Mouse (Mus musculus) layer of hippocampus, adult 11-12 months (tissue): ENCODE data around the gene Myo1d.
A peak's percentile ranks its signal among the peaks of the same experiment; 100 is the strongest.
"Not testable (repeated sequence)": the region's sequence is repeated elsewhere in the genome, so short reads cannot be mapped to it uniquely, and the experiment has no call there.

ENCODE experiments used
- DNase-seq: peaks from one replicate; pipeline ENCODE4 v3.0.0; 2022; ENCODE audit warnings: low spot score

Gene Myo1d

DNA sequence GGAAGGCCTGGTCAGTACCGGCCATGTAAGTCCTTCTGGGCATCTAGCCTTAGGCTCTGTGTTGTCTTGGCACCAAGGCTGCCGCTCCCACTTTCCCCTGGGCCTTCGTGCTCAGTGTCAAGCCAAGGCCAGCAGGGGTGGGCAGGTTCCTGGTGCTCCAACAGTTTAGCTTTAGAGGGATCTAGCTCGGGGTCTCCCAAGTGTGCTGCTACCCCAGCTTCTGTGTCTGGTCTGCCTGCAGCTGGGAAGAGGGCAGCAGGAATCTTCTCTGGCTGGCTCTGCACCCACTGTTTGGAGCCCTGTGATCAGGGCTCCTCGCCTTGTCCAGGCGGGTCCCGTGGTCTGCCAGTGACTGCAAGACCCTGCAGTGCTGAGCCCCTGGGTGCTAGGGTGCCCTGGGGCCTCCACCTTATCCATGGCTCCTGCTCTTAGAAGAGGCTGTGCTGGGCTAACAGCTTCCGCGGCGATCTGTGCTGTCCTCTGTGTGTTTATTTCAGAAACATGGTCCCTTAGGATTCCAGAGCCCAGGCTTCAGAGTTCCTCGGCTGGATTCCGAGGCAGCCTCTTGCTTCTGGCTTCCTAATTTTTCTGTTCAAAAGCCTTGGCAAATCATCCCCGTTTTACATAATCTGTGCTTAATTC, 298.3 kb downstream of the Myo1d start:
- no peak for DNase-seq

DNA sequence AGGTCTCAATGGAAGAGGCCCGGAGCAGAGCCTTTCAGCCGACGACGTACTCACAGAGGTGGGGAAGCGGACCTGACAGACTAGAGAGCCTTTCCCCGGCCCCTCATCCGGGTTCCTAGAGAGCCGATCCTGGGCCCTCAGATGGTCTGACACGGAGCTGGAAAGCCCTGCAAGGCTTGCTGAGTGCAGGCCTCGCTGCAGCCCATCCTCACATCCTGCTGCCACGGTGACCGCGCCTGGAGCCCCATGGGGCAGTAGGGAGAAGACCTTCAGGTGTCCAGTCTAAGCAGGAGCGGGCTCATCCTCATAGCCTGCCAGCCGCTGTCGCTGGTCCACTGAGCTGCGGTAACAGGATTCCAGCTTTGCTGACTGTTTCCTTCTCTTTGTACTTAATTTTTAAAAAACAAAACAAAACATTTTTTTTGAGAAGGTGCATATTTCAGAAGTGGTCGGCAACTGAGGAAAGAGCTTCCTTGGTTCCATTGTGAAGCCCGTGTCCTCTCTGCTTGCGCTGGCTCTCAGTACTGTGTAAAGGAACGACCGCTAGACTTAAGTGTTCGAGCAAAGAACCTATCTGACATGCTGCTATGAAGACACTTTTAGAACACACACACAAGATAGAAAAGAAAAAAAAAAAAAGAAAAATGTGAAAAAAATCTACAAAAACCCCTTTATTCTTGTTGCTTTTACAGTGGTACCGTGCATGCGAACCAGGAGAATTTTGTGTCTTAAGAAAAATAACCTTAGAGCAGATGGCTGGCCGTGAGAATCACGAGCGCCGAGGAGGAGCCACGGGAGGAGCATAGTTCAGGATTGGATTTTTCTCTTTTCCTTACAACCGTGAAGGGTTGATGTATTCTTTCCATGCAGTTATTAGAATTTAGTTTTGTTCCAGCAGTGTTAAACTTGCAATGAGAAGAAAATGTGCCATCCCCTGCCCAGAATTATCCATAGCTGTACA, 299.6 kb downstream of the Myo1d start:
- no peak for DNase-seq

DNA sequence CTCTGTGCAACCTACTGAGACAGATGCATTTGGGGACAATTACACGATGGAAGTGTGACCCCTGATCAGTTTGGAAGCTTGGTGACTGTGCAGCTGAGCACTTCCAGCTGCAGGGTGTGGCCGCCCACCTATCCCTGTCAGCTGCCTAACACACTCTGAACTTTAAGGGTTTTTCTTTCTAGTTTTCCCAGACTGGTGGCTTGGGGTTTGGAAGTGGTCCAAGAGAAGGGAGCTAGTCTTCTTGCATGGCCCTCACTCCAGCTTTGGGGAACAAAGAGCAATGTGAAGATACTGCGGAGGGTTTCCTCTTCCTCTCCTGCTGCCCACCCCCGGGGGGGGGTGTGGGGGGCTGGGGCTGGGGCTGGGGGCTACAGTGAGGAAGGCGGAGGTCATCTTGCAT, 300.4 kb downstream of the Myo1d start:
- DNase-seq, result peak; percentile 57

DNA sequence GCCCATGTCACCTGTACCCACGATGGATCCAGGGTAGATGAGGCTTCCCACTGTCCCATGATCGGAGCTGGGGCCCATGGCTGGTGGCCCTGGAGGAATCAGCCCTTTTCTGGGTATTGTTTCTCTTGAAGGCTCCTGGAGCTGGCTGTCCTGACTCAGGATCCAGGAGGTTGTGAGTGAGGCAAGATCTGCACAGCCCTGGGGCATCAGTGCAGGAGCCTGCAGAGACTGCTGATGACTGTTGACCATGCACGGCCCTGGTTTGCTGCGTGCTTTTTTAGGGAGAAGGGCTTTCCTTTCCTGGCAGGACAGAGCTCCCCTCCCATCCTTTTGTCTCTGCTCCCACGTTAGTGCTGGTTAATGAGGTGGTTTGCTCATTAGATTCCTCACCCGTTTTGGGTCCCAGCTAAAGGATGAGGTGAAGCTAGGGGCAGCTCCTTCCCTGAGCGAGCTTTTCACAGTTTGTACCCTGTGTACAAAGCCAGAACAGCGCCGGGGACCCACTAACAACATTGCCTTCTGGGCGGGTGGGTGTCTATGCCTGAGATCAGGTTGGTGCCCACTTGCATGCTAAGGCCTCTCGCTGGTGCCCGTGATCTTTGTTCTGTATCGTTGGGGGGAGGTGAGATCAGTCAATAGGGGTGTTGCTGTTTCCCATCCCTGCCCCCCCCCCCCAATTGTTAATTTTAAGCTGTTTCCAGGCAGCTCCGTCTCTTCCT, 301.0 kb downstream of the Myo1d start:
- DNase-seq, result no peak

DNA sequence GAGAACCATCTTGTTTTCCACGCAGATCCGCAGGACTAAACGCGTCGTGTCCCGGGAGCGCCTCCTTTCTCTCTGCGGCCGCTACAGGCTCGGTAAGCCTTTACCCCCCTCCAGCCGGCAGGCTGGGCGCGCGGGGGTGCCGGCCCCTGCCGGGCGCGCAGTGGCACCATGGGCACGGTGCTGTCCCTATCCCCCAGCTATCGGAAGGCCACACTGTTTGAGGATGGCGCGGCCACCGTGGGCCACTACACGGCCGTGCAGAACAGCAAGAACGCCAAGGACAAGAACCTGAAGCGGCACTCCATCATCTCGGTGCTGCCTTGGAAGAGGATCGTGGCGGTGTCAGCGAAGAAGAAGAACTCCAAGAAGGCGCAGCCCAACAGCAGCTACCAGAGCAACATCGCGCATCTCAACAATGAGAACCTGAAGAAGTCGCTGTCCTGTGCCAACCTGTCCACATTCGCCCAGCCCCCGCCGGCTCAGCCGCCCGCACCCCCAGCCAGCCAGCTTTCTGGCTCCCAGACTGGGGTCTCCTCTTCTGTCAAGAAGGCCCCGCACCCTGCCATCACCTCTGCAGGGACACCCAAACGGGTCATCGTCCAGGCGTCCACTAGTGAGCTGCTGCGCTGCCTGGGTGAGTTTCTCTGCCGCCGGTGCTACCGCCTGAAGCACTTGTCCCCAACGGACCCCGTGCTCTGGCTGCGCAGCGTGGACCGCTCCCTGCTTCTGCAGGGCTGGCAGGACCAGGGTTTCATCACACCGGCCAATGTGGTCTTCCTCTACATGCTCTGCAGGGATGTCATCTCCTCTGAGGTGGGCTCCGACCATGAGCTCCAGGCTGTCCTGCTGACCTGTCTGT, 302.3 kb downstream of the Myo1d start:
- no peak for DNase-seq

DNA sequence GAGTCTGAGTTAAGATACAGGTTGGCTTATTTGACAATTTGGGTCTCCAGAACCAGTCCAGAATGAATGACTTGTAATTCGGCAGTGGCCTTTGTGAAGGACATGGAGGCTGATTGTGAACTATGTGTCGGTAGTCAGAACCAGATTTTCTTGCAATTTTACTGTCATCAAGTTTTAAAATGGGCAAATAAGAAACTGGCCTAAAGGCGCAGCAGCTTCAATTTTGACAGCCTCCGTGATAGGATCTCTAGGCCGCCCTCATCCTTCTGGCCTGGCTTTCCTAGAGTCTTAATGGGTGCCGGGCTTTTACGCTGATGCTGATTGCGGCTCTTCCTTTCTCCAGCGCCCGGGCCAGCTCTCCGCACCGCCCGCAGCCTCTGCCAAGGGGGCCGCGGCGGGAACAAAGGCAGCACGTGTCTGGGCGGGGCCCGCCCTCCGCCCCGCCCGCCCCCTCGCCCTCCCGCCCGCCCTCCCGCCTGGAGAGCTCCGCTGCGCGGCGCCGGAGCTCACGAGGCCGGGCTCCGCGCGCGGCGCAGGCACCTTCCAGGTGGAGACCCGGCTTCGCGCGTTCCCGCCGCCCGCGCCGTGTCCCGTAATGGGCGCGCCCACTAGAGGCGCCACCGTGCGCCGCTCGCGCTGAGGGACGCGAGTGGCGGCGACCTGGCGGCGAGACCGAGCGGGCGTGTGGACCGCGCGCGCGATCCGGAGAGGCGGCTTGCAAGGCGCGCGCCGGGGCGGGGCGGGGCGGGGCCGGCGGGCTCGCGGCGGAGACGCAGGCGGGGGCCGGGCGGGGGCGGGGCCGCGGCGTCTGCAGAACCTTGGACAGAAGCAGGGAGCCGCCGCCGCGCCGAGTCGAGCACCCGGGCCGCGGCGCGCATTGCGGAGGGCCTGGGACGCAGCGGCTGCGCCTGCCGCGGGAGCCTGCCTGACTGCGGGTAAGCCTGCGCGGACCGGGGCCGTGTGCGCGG, 303.3 kb downstream of the Myo1d start, which contains the start of gene Cdk5r1:
TSS of gene Cdk5r1 (plus strand) at position 802 of the 968 bp plus-strand sequence.
- peak; percentile 92 for DNase-seq

DNA sequence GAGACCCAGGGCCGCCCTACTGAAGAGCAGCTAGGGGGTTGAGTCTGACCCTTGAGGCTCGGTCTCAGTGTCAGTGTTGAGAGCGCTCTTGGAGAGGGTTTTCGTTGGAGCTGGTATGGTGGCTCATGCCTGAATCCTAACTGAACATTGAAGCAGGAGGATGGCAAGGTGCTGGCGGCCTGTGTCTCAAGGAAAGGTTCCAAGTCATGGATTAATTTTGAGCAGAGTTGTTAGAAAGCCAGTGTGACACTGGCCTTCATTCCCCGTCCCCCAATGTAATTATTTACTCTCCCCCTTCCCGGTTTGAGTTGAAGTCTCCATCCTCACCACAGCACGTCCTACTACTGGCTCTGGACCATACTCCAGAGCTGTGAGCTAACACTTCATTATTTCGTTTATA, 304.3 kb downstream of the Myo1d start:
- DNase-seq, result no peak

DNA sequence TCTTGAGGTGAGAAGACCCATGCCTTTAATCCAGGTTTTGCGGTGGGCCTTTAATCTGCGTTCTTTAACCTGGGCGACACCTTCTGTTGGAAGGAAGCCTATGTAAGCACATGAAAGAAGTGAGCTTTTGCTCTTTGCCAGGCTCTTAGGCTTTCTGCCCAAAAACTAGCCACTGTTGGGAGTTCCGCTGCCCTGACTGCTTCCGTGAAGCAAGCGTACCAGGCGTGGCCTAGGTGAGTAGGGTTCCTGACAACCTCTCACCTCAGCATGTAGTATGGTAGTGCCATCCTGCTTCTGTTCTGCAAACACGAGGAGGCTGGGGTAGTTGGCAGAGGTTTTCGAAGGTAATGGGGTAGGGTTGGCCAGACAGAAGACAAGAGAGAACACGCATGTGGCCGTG, 305.0 kb downstream of the Myo1d start:
- no peak for DNase-seq

DNA sequence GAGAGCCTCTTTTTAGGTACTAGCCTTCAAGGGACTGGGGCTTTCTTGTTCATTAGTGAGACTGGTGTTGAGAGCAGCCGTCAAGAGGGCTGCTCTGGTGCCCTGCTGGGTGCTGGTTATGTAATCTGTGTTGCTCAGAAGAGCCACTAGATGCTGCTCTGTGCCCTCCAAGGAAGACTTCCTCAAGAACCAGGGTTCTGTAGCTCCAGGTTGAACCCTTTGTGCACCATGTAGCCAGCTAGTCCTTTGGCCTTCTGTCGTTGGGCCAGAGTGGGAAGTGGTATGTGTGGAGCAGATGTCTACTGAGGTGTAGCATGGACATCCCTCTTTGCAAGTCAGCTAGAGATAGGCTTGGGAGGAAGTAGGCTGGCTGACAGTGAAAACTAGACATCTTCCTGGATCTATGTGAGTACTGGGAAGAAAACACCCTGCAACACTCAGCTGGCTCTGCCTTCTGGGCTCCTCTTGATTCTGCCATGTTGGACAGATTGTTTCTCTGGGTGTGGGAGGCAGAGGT, 305.6 kb downstream of the Myo1d start:
- DNase-seq, result peak; percentile 60

DNA sequence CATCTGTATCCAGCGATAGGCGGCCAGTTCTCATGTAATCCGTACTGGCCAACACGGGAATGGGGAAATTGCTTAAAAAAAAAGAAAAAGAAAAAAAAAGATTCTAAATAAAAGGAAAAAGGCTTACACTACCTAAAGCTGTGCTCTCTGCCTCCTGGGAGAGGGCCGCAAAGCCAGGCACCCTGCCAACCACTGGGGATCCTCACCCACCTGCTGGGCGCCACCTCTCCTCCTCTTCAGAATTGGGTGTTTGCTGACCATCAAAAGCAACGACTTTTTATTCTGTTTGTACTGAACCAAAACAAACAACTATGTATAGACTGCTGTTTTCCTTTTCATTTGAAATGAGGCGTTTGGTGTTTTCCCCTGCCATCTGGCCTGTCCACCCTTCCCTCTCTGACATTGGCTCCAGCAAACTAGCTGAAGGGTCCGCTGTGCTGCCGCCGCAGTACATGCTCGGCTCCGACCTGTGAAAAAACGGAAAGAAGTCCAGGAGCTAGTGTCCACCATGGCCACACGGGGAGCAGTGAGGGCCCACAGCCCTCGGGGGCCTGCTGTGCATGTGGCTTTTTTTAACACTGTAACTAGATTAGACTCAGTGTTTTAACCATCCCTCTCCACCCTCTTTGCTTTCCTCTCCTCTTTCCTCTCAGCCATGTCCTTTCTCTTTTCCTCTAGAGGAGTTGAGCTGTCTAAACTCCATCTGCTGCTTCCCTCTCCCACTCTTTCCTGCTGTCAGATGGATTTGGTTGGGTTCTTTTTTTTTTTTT, 307.8 kb downstream of the Myo1d start:
- no peak for DNase-seq

DNA sequence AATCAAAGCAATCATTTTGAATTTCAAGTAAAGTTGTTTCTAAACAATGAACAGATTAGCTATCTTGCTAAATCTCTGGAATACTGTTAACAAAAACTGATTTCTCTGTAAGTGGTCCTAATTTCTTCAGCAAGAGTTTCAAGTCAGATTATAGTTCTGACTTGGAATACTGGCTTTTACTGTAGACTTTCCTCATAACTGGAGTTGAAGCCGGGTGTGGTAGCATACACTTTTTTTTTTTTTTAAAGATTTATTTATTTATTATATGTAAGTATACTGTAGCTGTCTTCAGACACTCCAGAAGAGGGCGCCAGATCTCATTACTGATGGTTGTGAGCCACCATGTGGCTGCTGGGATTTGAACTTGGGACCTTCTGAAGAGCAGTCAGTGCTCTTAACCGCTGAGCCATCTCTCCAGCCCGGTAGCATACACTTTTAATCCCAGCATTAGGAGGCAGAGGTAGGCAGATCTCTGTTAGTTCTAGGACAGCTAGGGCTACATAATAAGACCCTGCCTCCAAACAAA, 316.2 kb downstream of the Myo1d start:
- DNase-seq, result not testable (repeated sequence)

DNA sequence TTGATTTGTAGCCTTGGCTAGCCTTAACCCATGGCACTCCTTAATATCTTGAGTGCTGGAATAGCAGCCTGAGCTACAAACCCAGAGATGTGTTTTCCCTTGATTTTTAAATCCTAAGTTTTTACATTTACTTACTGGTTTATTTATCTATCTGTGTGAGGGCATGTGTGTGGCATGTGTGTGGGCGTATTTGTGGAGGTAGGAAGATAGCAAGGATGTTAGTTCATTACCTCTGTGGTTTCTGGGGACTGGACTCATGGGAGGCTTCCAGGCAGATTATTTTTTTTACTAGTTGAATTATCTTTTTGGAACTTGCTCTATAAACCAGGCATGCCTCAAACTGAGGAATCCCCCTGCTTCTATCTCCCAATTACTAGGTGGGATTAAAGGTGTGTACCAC, 326.6 kb downstream of the Myo1d start:
- no peak for DNase-seq

DNA sequence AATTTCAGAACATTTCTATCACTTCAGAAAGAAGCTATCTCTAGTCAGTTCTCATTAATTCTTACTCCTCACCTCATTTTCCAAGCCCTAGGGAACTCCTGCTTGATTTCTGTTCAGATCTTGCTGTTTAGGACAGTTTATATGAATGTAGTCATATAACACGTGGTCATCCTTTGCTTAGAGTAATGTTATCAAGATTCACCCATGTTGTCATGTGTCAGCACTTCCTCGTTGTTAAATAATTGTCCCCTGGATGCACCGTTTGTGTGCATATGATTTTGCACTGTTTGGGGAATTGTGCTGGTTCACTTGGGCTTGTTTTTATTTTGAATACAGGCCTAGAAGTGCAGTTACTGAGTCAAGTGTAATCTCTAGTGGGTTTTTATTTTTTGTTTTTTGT, 327.6 kb downstream of the Myo1d start:
- no peak for DNase-seq

DNA sequence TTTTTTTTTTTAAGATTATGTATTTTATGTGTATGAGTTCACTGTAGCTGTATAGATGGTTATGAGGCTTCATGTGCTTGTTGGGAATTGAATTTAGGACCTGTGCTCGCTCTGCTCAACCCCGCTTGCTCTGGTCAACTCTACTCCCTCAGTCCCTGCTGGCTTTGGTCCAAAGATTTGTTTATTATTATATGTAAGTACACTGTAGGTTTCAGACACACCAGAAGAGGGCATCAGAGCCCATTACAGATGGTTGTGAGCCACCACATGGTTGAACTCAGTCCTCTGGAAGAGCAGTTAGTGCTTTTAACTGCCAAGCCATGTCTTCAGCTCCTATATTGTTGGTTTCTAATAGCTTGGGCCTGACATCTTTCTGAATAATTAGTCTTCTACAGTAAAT, 330.0 kb downstream of the Myo1d start:
- no peak for DNase-seq

DNA sequence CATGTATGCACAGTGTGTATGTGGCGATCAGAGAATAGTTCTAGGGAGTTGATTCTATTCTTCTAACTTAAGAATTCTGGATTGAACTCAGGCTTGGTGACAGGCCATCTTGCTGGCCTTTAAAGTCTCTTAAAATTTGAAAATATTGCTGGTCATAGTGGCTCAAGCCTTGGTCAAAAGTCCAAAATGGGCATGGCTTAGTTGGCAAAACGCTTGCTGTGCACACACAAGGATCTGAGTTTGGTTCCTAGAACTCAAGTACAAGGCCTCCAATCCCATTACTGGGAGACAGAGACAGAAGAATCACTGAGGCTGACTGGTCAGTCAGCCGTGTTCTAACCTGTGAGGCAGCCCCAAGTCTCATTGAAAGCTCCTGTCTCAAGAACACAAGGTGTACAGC, 332.9 kb downstream of the Myo1d start:
- DNase-seq, result no peak
